Comparison of ENCODE assay signal across 23 mouse cellular contexts in the genomic region with DNA sequence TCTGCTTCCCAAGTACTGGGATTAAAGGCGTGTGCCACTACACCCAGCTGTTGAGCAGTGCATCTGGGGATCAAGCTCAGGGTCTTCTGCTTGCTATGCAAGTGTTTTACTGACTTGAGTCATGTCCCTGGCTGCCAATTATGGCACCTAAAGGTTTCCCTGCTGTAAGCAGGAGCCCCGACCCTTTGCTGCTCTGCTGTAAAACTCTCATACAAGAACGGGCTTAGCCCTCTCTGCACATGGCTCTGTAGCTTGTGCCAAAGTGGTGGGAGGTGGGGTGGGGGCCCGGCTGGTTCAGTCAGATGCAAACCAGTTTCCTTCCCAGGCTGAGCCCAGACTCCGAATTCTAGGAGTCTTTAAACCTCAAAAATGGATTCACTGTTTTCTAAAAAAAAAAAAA.
A peak's percentile ranks its signal among the peaks of the same experiment; 100 is the strongest.
DNase-seq lines count a peak whose midpoint lies in the region; ATAC-seq lines count a peak whose summit lies in the region.
"Had no signal": no experiment of that assay in that cellular context is flagged by ENCODE, and none has a peak within 500 bp of the region (broad histone marks: within the 10 kb centered on the region; RNA-seq: fewer than 3 reads in every experiment).

No protein-coding gene starts in this region.

- DNase-seq in cerebellum, postnatal 10 days: peak; percentile 37 to 64
- DNase-seq in cerebellum, adult 9-10 months: no peak
- no peak for DNase-seq in kidney, adult 8-10 months
- peak; percentile 36 for DNase-seq in lung, postnatal 10 days
- DNase-seq in lung, postnatal 25 days (ENCODE audit: low spot score): no peak
- DNase-seq in layer of hippocampus, adult 9-10 months (ENCODE audit: low spot score): no peak
- DNase-seq: adrenal gland, postnatal 36 days; cerebellum, adult 11 months; embryo, embryonic 11 days; heart, postnatal 36 days; kidney, adult 2 months; kidney, postnatal 14 days; layer of hippocampus, postnatal 36 days; liver, postnatal 0 days; thymus, postnatal 36 days had no signal

- H3K27me3 ChIP-seq in kidney, embryonic 15.5 days: no peaks in the 10 kb centered on the region
- H3K27me3 ChIP-seq in limb, embryonic 15.5 days: no peaks in the 10 kb centered on the region
- H3K27me3 ChIP-seq: heart, embryonic 15.5 days; midbrain, embryonic 13.5 days had no signal

- H3K27ac ChIP-seq in kidney, embryonic 15.5 days: peak overlapping the region; percentile 75; the same call in 1 of the 2 replicates
- H3K27ac ChIP-seq in limb, embryonic 15.5 days: peak overlapping the region; percentile 69
- H3K27ac ChIP-seq: forebrain, embryonic 10.5 days; heart, embryonic 15.5 days; hindbrain, embryonic 14.5 days; layer of hippocampus, adult 2 months; midbrain, embryonic 13.5 days had no signal

- peaks cover 13% of the 10 kb centered on the region for H3K4me1 ChIP-seq in kidney, embryonic 15.5 days
- H3K4me1 ChIP-seq in limb, embryonic 15.5 days: peaks cover 23% of the 10 kb centered on the region
- H3K4me1 ChIP-seq: heart, embryonic 15.5 days had no signal

- no peak overlapping the region for H3K4me2 ChIP-seq in kidney, embryonic 15.5 days
- 0 out of 2 replicates have a peak overlapping the region, but pooled peaks have one; percentile 15 for H3K4me2 ChIP-seq in limb, embryonic 15.5 days
- H3K4me2 ChIP-seq: heart, embryonic 15.5 days; hindbrain, embryonic 14.5 days; liver, embryonic 11.5 days; midbrain, embryonic 13.5 days had no signal

- WGBS in kidney, embryonic 15.5 days: 55% methylated on average over 5 of the region's 5 CpGs
- 17% methylated on average over 5 of the region's 5 CpGs for WGBS in limb, embryonic 15.5 days

- H3K9me3 ChIP-seq in kidney, embryonic 15.5 days (replicated peaks): no peaks in the 10 kb centered on the region
- H3K9me3 ChIP-seq in limb, embryonic 15.5 days: no peaks in the 10 kb centered on the region
- H3K9me3 ChIP-seq: forebrain, embryonic 10.5 days; heart, embryonic 15.5 days; midbrain, embryonic 13.5 days had no signal

- ATAC-seq in kidney, embryonic 15.5 days (replicated peaks; ENCODE audit: low FRiP score): no peak
- no peak for ATAC-seq in limb, embryonic 15.5 days (ENCODE audit: insufficient number of reproducible peaks, low FRiP score, low TSS enrichment, low read depth)
- ATAC-seq: liver, postnatal 0 days; midbrain, embryonic 13.5 days had no signal

- H3K9ac ChIP-seq in kidney, embryonic 15.5 days: no peak overlapping the region
- H3K9ac ChIP-seq in limb, embryonic 15.5 days: no peak overlapping the region
- H3K9ac ChIP-seq: heart, embryonic 15.5 days; hindbrain, embryonic 14.5 days; liver, postnatal 0 days; midbrain, embryonic 13.5 days had no signal

- H3K4me3 ChIP-seq in kidney, embryonic 15.5 days (replicated peaks): no peak overlapping the region
- no peak overlapping the region for H3K4me3 ChIP-seq in limb, embryonic 15.5 days
- H3K4me3 ChIP-seq: forebrain, embryonic 10.5 days; heart, embryonic 15.5 days; layer of hippocampus, adult 2 months; midbrain, embryonic 13.5 days had no signal

- no peaks in the 10 kb centered on the region for H3K36me3 ChIP-seq in kidney, embryonic 15.5 days
- H3K36me3 ChIP-seq in limb, embryonic 15.5 days: no peaks in the 10 kb centered on the region
- H3K36me3 ChIP-seq: forebrain, embryonic 10.5 days; heart, embryonic 15.5 days; midbrain, embryonic 13.5 days had no signal

Comparison
In these comparisons a context has a peak if more than half of its experiments do, and no peak if none do; other contexts are left out.
1. DNase-seq: peak in cerebellum, postnatal 10 days (2 of 2) and lung, postnatal 10 days (single experiment); none in cerebellum, adult 9-10 months (single experiment), kidney, adult 8-10 months (0 of 2), lung, postnatal 25 days (single experiment) and layer of hippocampus, adult 9-10 months (single experiment).